Mouse (Mus musculus) ES-Bruce4 (cell line): ENCODE results near the gene 2310033P09Rik. TPM values are rescaled to one million over a fixed set of nuclear protein-coding genes. Genes with fewer than 3 reads are reported as not detected.

Source experiments
- H3K27ac ChIP-seq: 2 replicates; pipeline ENCODE4 v1.5.1; 2012; ENCODE audit warnings: low read length, inconsistent platforms; ENCODE audit not compliant: insufficient read depth
- H3K27me3 ChIP-seq: 2 replicates; pipeline ENCODE4 v1.6.1; 2012; ENCODE audit warnings: mild to moderate bottlenecking, low read length, inconsistent platforms; ENCODE audit not compliant: control insufficient read depth, poor library complexity, insufficient read depth, severe bottlenecking
- H3K36me3 ChIP-seq: 2 replicates; pipeline ENCODE4 v1.6.1; 2012; ENCODE audit warnings: inconsistent platforms, mild to moderate bottlenecking, low read length, moderate library complexity; ENCODE audit not compliant: control insufficient read depth, poor library complexity, insufficient read depth, severe bottlenecking
- H3K4me1 ChIP-seq: one replicate; pipeline ENCODE4 v1.8.1; 2011; ENCODE audit warnings: low read length; ENCODE audit not compliant: control insufficient read depth, insufficient read depth
- H3K4me3 ChIP-seq: 2 replicates; pipeline ENCODE4 v1.5.1; 2011; ENCODE audit warnings: low read depth, mild to moderate bottlenecking, low read length
- H3K9ac ChIP-seq: 2 replicates; pipeline ENCODE4 v1.6.1; 2012; ENCODE audit warnings: low read depth, mild to moderate bottlenecking, inconsistent platforms; ENCODE audit not compliant: poor library complexity, severe bottlenecking
- H3K9me3 ChIP-seq: replicated peaks from 2 replicates; pipeline ENCODE4 v1.6.1; 2012; ENCODE audit warnings: mild to moderate bottlenecking, low read length, inconsistent platforms; ENCODE audit not compliant: control insufficient read depth, poor library complexity, insufficient read depth, severe bottlenecking
- CTCF ChIP-seq: IDR thresholded peaks from one replicate; pipeline ENCODE4 v1.8.1; 2011; ENCODE audit warnings: low read depth, low read length
- EP300 ChIP-seq: IDR thresholded peaks from 2 replicates; pipeline ENCODE4 v1.6.1; 2011; ENCODE audit warnings: low read depth, low read length; ENCODE audit not compliant: insufficient read depth
- POLR2A ChIP-seq: IDR thresholded peaks from one replicate; pipeline ENCODE4 v1.8.1; 2011; ENCODE audit warnings: low read length; ENCODE audit not compliant: insufficient read depth
- polyA plus RNA-seq: library from polyadenylated mRNA; stranded (reverse); fragments of >200 nt; gene quantifications from 2 replicates; pipeline ENCODE4 v1.2.4, GENCODE M21; 2011; ENCODE audit warnings: low read depth; ENCODE audit not compliant: missing spikeins, insufficient read depth, insufficient read length

Gene 2310033P09Rik
- polyA plus RNA-seq, 1 experiment = 14.3 TPM

- Histone ChIP-seq H3K27ac (peak within 1 kb of the TSS; percentile 57), H3K4me3 (peak within 1 kb of the TSS; percentile 92), H3K36me3 (0 out of 2 replicates have a peak, but pooled peaks cover 5% of the 10 kb centered on the region), H3K9me3 (no peaks in the 10 kb centered on the region), H3K9ac (peak within 1 kb of the TSS; percentile 99), H3K27me3 (no peaks in the 10 kb centered on the region), H3K4me1 (peaks cover 5% of the 10 kb centered on the region)
- TF ChIP-seq CTCF = no peak
- TF ChIP-seq POLR2A = peak; percentile 55
These were observed 20.2 kb downstream of the 2310033P09Rik start, which contains the start of gene Arf1 for GRCm38 (mm10) chr11:59228122-59228953. Gene Arf1, minus strand, starts transcription at chr11:59228270.

DNA sequence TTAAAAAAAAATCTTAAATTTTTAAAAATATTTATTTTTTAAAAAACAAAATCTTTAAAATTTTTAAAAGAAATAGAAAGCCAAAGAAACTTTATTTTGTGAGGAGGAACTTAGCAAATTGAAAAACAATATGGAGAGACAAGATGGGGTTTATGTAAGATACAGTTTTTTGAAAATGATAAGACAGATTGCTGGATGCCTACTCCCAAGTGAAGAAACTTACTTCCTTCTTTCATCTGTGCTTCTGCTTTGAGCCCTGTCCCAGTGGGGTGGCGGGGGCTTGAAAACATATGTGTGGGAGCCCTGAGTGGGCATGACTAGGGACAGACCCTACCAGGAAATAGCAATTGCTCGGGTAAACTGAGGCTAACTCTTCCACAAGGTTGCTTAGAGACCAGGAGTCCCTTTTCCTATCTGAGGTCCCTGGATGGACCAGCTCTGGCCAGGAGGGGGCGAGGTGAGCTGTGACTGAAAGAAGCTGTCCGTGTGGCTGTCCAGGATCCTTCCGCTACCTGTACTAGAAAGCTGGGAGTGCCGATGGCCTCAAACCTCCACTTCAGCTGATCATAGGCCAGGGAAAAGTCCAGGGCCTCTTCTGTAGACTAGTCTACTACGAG, 22.1 kb downstream of the 2310033P09Rik start:
- TF ChIP-seq POLR2A = no peak
- peak; percentile 83 for TF ChIP-seq CTCF
- no peak overlapping the region for H3K27ac ChIP-seq
- H3K36me3 ChIP-seq = no peaks in the 10 kb centered on the region
- H3K27me3 ChIP-seq = no peaks in the 10 kb centered on the region
- H3K4me1 ChIP-seq = peaks cover 5% of the 10 kb centered on the region
- H3K9me3 ChIP-seq = no peaks in the 10 kb centered on the region
- H3K9ac ChIP-seq = no peak overlapping the region
- H3K4me3 ChIP-seq = no peak overlapping the region

GRCm38 (mm10) chr11:59232797-59233196, 24.7 kb downstream of the 2310033P09Rik start:
- Histone ChIP-seq H3K36me3 (no peaks in the 10 kb centered on the region), H3K4me3 (no peak overlapping the region), H3K4me1 (no peaks in the 10 kb centered on the region), H3K9me3 (no peaks in the 10 kb centered on the region), H3K27me3 (no peaks in the 10 kb centered on the region), H3K9ac (no peak overlapping the region), H3K27ac (no peak overlapping the region)
- TF ChIP-seq CTCF = peak; percentile 59
- no peak for TF ChIP-seq EP300

GRCm38 (mm10) chr11:59238525-59239427, 30.7 kb downstream of the 2310033P09Rik start:
- H3K27me3 ChIP-seq = no peaks in the 10 kb centered on the region
- TF ChIP-seq EP300 = no peak
- peak; percentile 77 for TF ChIP-seq CTCF
- peaks cover 3% of the 10 kb centered on the region for H3K4me1 ChIP-seq
- H3K27ac ChIP-seq = no peak overlapping the region
- H3K9me3 ChIP-seq = no peaks in the 10 kb centered on the region
- no peak overlapping the region for H3K9ac ChIP-seq
- H3K36me3 ChIP-seq = no peaks in the 10 kb centered on the region
- no peak overlapping the region for H3K4me3 ChIP-seq

- Histone ChIP-seq H3K9ac (no peak overlapping the region), H3K4me1 (peaks cover 5% of the 10 kb centered on the region), H3K27ac (no peak overlapping the region), H3K9me3 (no peaks in the 10 kb centered on the region), H3K36me3 (no peaks in the 10 kb centered on the region), H3K27me3 (no peaks in the 10 kb centered on the region), H3K4me3 (no peak overlapping the region)
- TF ChIP-seq CTCF (no peak), POLR2A (no peak), EP300 (no peak)
These were observed 31.3 kb downstream of the 2310033P09Rik start for GRCm38 (mm10) chr11:59239428-59239785.

- Histone ChIP-seq H3K36me3 (no peaks in the 10 kb centered on the region), H3K27me3 (no peaks in the 10 kb centered on the region), H3K27ac (no peak overlapping the region), H3K9ac (no peak overlapping the region), H3K4me1 (peaks cover 5% of the 10 kb centered on the region), H3K9me3 (no peaks in the 10 kb centered on the region), H3K4me3 (no peak overlapping the region)
- no peak for TF ChIP-seq CTCF
- TF ChIP-seq POLR2A = no peak
- TF ChIP-seq EP300 = no peak
These were observed 31.7 kb downstream of the 2310033P09Rik start for GRCm38 (mm10) chr11:59239796-59240195.
